Mouse (Mus musculus) ES-Bruce4 (cell line): Measurements from ENCODE around the gene Bcat2. TPM values are rescaled to one million over a fixed set of nuclear protein-coding genes. Genes with fewer than 3 reads are reported as not detected.

Source experiments
- H3K27ac ChIP-seq: 2 replicates; pipeline ENCODE4 v1.5.1; 2012; ENCODE audit warnings: low read length, inconsistent platforms; ENCODE audit not compliant: insufficient read depth
- H3K27me3 ChIP-seq: 2 replicates; pipeline ENCODE4 v1.6.1; 2012; ENCODE audit warnings: mild to moderate bottlenecking, low read length, inconsistent platforms; ENCODE audit not compliant: control insufficient read depth, poor library complexity, insufficient read depth, severe bottlenecking
- H3K36me3 ChIP-seq: 2 replicates; pipeline ENCODE4 v1.6.1; 2012; ENCODE audit warnings: inconsistent platforms, mild to moderate bottlenecking, low read length, moderate library complexity; ENCODE audit not compliant: control insufficient read depth, poor library complexity, insufficient read depth, severe bottlenecking
- H3K4me1 ChIP-seq: one replicate; pipeline ENCODE4 v1.8.1; 2011; ENCODE audit warnings: low read length; ENCODE audit not compliant: control insufficient read depth, insufficient read depth
- H3K4me3 ChIP-seq: 2 replicates; pipeline ENCODE4 v1.5.1; 2011; ENCODE audit warnings: low read depth, mild to moderate bottlenecking, low read length
- H3K9ac ChIP-seq: 2 replicates; pipeline ENCODE4 v1.6.1; 2012; ENCODE audit warnings: low read depth, mild to moderate bottlenecking, inconsistent platforms; ENCODE audit not compliant: poor library complexity, severe bottlenecking
- H3K9me3 ChIP-seq: replicated peaks from 2 replicates; pipeline ENCODE4 v1.6.1; 2012; ENCODE audit warnings: mild to moderate bottlenecking, low read length, inconsistent platforms; ENCODE audit not compliant: control insufficient read depth, poor library complexity, insufficient read depth, severe bottlenecking
- CTCF ChIP-seq: IDR thresholded peaks from one replicate; pipeline ENCODE4 v1.8.1; 2011; ENCODE audit warnings: low read depth, low read length
- EP300 ChIP-seq: IDR thresholded peaks from 2 replicates; pipeline ENCODE4 v1.6.1; 2011; ENCODE audit warnings: low read depth, low read length; ENCODE audit not compliant: insufficient read depth
- POLR2A ChIP-seq: IDR thresholded peaks from one replicate; pipeline ENCODE4 v1.8.1; 2011; ENCODE audit warnings: low read length; ENCODE audit not compliant: insufficient read depth
- polyA plus RNA-seq: library from polyadenylated mRNA; stranded (reverse); fragments of >200 nt; gene quantifications from 2 replicates; pipeline ENCODE4 v1.2.4, GENCODE M21; 2011; ENCODE audit warnings: low read depth; ENCODE audit not compliant: missing spikeins, insufficient read depth, insufficient read length

Bcat2 gene
- polyA plus RNA-seq, 1 experiment = 104 TPM

DNA sequence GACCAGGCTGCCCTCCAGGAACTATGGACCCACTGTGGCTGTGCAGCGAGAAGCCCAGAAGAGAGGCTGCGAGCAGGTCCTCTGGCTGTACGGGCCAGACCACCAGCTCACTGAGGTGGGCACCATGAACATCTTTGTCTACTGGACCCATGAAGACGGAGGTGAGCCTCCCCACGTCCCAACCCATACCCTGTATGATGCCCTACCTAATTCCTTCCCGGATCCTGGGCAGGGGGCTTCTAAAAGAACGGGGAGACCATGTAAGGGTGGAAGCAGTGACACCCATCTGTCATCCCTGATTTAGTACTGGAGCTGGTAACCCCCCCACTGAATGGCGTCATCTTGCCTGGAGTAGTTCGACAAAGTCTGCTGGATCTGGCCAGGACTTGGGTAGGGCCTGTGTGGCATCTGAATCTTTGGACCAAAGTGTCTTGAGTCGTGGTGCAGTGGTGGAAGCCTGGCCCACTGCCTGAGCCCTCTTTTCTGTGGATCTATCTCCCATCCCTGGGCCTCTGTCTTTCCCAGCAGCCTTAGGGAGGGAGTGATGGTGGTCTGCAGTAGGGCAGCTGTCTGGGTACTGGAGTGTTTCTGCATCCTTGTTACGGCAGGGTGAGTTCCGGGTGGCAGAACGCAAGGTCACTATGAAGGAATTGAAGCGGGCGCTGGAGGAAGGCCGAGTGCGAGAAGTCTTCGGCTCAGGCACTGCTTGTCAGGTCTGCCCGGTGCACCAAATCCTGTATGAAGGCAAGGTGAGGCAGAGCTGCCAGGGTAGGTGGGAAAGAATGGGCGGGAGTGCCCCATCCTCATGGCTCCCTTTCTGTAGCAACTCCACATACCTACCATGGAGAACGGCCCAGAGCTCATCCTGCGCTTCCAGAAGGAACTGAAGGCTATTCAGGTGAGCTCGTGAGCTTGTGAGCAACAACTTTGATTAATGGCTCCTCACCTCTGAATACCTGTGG, 18.0 kb downstream of the Bcat2 start:
- TF ChIP-seq EP300 (no peak), CTCF (no peak), POLR2A (no peak)
- Histone ChIP-seq H3K9ac (no peak overlapping the region), H3K27ac (no peak overlapping the region), H3K4me1 (no peaks in the 10 kb centered on the region), H3K27me3 (no peaks in the 10 kb centered on the region), H3K9me3 (no peaks in the 10 kb centered on the region), H3K36me3 (peaks cover 19% of the 10 kb centered on the region), H3K4me3 (no peak overlapping the region)

DNA sequence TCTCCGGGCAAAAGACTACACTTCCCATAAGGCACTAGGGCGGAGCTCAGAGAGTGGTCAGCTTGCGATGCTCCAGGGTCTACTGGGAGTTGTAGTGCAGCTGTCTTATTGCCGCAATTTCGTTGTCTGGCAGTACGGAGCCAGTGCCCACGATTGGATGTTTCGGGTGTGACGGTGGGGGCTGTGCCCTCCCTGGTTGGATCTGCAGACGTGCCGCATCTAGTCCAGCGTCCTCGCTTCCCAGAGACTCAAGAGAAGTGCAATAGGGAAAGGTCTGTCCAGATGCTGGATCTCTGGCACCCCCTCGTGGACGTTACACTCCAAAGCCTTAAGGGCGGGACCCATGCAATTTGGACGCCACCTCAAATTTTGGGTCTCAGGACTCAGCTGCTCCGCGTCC, 19.2 kb downstream of the Bcat2 start:
- H3K27me3 ChIP-seq = no peaks in the 10 kb centered on the region
- no peaks in the 10 kb centered on the region for H3K4me1 ChIP-seq
- no peaks in the 10 kb centered on the region for H3K9me3 ChIP-seq
- peaks cover 17% of the 10 kb centered on the region for H3K36me3 ChIP-seq
- peak overlapping the region; percentile 18; the same call in 1 of the 2 replicates for H3K4me3 ChIP-seq
- H3K27ac ChIP-seq = no peak overlapping the region
- peak; percentile 95 for TF ChIP-seq CTCF
- TF ChIP-seq EP300 = no peak
- no peak overlapping the region for H3K9ac ChIP-seq

DNA sequence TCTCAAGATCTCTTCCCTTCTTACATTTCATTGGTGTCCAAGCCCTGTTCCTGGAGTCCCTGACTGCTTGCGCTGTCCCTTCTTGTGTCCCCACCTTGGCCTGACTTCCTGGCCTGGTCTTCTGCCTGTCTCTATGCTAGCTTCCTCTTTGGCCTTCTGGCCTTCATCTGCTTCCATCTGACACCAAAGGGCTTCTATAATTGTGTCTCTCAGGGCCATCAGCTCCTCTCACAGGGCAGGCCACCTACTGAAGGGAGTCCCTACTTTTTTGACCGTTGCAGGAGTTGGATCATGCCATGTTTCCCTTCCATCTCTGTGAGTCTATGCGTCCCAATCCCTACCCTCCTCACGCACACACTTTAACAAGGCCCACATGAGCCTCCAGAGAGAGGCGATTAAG, 19.9 kb downstream of the Bcat2 start:
- no peaks in the 10 kb centered on the region for H3K27me3 ChIP-seq
- no peaks in the 10 kb centered on the region for H3K4me1 ChIP-seq
- H3K4me3 ChIP-seq = no peak overlapping the region
- peaks cover 15% of the 10 kb centered on the region for H3K36me3 ChIP-seq
- H3K9me3 ChIP-seq = no peaks in the 10 kb centered on the region
- H3K9ac ChIP-seq = no peak overlapping the region
- no peak overlapping the region for H3K27ac ChIP-seq
- TF ChIP-seq POLR2A (no peak), EP300 (no peak), CTCF (no peak)

DNA sequence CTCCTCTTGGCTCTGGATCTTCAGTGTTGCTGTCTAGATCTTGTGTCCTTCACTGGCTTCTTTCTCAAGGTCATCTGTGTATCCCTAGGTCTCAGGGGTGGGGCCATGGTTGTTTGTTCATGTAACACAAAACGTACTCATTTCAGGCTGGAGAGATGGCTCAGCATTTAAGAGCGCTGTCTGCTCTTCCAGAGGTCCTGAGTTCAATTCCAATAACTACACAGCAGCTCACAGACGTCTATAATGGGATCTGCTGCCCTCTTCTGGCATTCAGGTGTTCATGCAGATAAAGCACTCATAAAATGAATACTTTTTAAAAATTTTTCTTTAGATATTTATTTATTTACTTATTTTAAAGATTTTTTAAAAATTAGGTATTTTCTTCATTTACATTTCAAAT, 20.9 kb downstream of the Bcat2 start:
- no peaks in the 10 kb centered on the region for H3K27me3 ChIP-seq
- H3K36me3 ChIP-seq = peaks cover 13% of the 10 kb centered on the region
- no peaks in the 10 kb centered on the region for H3K4me1 ChIP-seq
- H3K4me3 ChIP-seq = no peak overlapping the region
- no peaks in the 10 kb centered on the region for H3K9me3 ChIP-seq
- no peak overlapping the region for H3K9ac ChIP-seq
- no peak for TF ChIP-seq POLR2A
- TF ChIP-seq EP300 = no peak
- no peak for TF ChIP-seq CTCF
- H3K27ac ChIP-seq = peak overlapping the region; percentile 12; the same call in 1 of the 2 replicates

DNA sequence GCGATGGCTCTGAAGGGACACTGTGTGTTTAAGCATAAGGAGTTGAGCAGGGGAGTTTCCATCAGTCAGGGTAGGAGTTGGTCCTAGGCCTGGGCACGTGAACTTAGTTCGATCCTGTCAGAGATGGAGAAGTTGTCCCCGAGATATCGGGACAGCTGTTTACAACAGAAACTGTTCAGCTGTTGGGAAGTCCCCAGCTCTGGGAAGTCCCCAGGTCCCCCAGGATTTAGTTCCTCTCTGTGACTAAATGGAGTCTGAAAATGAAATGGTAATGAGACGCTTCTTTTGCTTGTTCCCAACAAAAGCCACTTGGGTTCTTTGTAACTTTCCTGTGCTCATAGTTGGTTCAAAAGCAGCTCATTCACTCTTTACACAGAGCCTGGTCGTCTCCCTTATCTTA, 21.9 kb downstream of the Bcat2 start:
- TF ChIP-seq CTCF (no peak), POLR2A (no peak), EP300 (no peak)

DNA sequence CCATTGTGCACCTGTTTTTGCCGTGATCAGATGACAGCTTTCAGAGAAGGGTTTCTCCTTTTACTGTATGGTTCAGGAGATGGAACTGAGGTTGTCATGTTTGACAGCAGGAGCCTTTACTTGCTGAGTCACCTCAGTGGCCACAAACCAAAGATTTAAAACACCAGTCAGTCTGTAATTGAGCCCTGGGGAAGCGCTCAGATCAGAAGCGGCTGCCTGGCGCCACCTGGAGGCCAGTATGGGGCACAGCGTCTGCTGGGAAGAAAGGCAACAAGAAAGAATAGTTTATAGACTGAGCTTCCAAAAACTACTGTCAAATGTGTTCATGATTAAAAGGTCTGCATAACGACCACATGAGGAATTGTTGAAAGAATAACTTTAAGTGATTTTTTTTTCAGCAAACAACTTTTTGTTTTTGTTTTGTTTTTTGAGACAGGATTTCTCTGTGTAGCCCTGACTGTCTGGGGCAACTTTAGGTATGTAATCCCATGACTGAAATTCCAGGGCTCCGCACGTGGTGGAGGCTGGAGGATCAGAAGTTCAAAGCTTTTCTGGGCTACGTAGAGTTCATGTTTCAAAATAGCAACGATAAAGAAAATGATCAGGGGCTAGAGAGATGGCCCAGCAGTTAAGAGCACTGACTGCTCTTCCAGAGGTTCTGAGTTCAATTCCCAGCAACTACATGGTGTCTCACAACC, 23.3 kb downstream of the Bcat2 start:
- Histone ChIP-seq H3K9me3 (no peaks in the 10 kb centered on the region), H3K4me1 (no peaks in the 10 kb centered on the region), H3K9ac (no peak overlapping the region), H3K36me3 (peaks cover 2% of the 10 kb centered on the region; the same call in 1 of the 2 replicates), H3K4me3 (no peak overlapping the region), H3K27me3 (no peaks in the 10 kb centered on the region), H3K27ac (no peak overlapping the region)
- TF ChIP-seq CTCF = peak; percentile 89
- 0 out of 2 replicates have a peak, but pooled peaks have one; percentile 16 for TF ChIP-seq EP300
- TF ChIP-seq POLR2A = no peak

More for the DNA sequence above, 21.9 kb downstream of the Bcat2 start:
- Histone ChIP-seq H3K27ac (no peak overlapping the region), H3K27me3 (no peaks in the 10 kb centered on the region), H3K9ac (no peak overlapping the region), H3K9me3 (no peaks in the 10 kb centered on the region), H3K36me3 (peaks cover 6% of the 10 kb centered on the region; the same call in 1 of the 2 replicates), H3K4me3 (no peak overlapping the region), H3K4me1 (no peaks in the 10 kb centered on the region)
